Mouse (Mus musculus) cortical plate, adult 2 months (tissue): Measurements from ENCODE around the gene Dab1.

ENCODE experiments used
- CTCF ChIP-seq: fragments of 200-500 bp; IDR thresholded peaks from 2 replicates; pipeline ENCODE4 v1.5.1; 2011; ENCODE audit warnings: mild to moderate bottlenecking, control low read depth, low read length; ENCODE audit not compliant: insufficient read depth; ENCODE audit errors: extremely low read depth
- POLR2A ChIP-seq: fragments of 200-500 bp; IDR thresholded peaks from 2 replicates; pipeline ENCODE4 v1.6.1; 2011; ENCODE audit warnings: mild to moderate bottlenecking, low read length, control low read depth; ENCODE audit not compliant: insufficient read depth; ENCODE audit errors: extremely low read depth

DNA sequence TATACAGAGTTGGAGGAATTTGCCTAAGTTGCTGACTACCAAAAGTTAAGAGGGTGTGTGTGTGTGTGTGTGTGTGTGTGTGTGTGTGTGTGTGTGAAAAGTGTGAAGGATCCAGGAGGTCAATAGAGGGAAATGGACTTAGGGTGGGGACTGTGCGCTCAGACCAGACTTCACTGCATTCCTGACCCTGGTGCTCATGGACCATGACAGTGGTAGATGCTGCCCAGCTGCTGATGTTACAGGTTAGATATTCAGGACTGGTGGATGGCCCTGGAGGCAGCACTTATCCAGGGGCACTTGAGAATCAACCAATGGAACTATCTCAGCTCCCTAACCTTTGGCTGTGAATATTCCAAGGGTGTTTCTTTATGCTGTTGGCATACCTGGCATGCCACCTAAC lies 929.1 kb downstream of the Dab1 start:
- TF ChIP-seq CTCF (no peak), POLR2A (no peak)
